Mouse (Mus musculus) heart, embryonic 11.5 days (tissue): ENCODE measurements around the gene Ccp110. TPM values are rescaled to one million over a fixed set of nuclear protein-coding genes. Genes with fewer than 3 reads are reported as not detected.

Experiments used
- ATAC-seq: fragments of 200-750 bp; cut with Nextera tagmentation; replicated peaks from 2 replicates; pipeline ENCODE4 v1.8.0; 2017; ENCODE audit warnings: moderate library complexity; ENCODE audit not compliant: insufficient number of reproducible peaks, low FRiP score, low TSS enrichment
- H3K27ac ChIP-seq: fragments of 300-500 bp; sonication (generic); 2 replicates; pipeline ENCODE4 v1.5.1; 2014; ENCODE audit warnings: mild to moderate bottlenecking, low read depth, low read length
- H3K27me3 ChIP-seq: fragments of 300-500 bp; sonication (generic); 2 replicates; pipeline ENCODE4 v1.6.1; 2014; ENCODE audit warnings: mild to moderate bottlenecking, low read length, mixed read lengths; ENCODE audit not compliant: control insufficient read depth, insufficient read depth
- H3K36me3 ChIP-seq: fragments of 300-500 bp; sonication (generic); 2 replicates; pipeline ENCODE4 v1.6.1; 2014; ENCODE audit warnings: mild to moderate bottlenecking, low read length, moderate library complexity, mixed read lengths; ENCODE audit not compliant: control insufficient read depth, insufficient read depth
- H3K4me1 ChIP-seq: fragments of 300-500 bp; sonication (generic); 2 replicates; pipeline ENCODE4 v1.6.1; 2014; ENCODE audit warnings: low read length; ENCODE audit not compliant: control insufficient read depth, insufficient read depth
- H3K4me2 ChIP-seq: fragments of 300-500 bp; sonication (generic); 2 replicates; pipeline ENCODE4 v1.6.1; 2014; ENCODE audit warnings: mild to moderate bottlenecking, moderate library complexity
- H3K4me3 ChIP-seq: fragments of 300-500 bp; sonication (generic); 2 replicates; pipeline ENCODE4 v1.5.1; 2014; ENCODE audit warnings: low read depth, low read length
- H3K9ac ChIP-seq: fragments of 300-500 bp; sonication (generic); 2 replicates; pipeline ENCODE4 v1.6.1; 2014; ENCODE audit warnings: mild to moderate bottlenecking, low read depth, low read length, moderate library complexity
- H3K9me3 ChIP-seq: fragments of 300-500 bp; sonication (generic); replicated peaks from 2 replicates; pipeline ENCODE4 v1.6.1; 2016; ENCODE audit warnings: low read length; ENCODE audit not compliant: control insufficient read depth
- WGBS: fragments of 180-500 bp; shearing (Covaris S2); extraction: QIAGEN DNeasy Blood & Tissue Kit; methylation state at CpG from one replicate; pipeline ENCODE4 v1.1.7; 2014; ENCODE audit not compliant: insufficient replicate concordance; 5-methylcytosine and 5-hydroxymethylcytosine counted together
- polyA plus RNA-seq: library from polyadenylated mRNA; unstranded; fragments of >200 nt; fragmentation: Nextera tagmentation; extraction: Ambion mirVana; gene quantifications from 2 replicates; pipeline ENCODE4 v1.2.1, GENCODE M21; 2014

The Ccp110 gene
- polyA plus RNA-seq, 1 experiment from 2014 or later, result 4.6 TPM

GRCm38 (mm10) chr7:118738730-118739129 is 26.4 kb downstream of the Ccp110 start:
- WGBS, result 75% methylated on average over 1 of the region's 1 CpGs
- Histone ChIP-seq H3K4me3 (no peak overlapping the region), H3K27ac (no peak overlapping the region), H3K4me1 (peaks cover 9% of the 10 kb centered on the region; the same call in 1 of the 2 replicates), H3K27me3 (no peaks in the 10 kb centered on the region), H3K36me3 (no peaks in the 10 kb centered on the region; the same call in 1 of the 2 replicates), H3K9me3 (no peaks in the 10 kb centered on the region), H3K4me2 (no peak overlapping the region), H3K9ac (no peak overlapping the region)
- no peak for ATAC-seq

DNA sequence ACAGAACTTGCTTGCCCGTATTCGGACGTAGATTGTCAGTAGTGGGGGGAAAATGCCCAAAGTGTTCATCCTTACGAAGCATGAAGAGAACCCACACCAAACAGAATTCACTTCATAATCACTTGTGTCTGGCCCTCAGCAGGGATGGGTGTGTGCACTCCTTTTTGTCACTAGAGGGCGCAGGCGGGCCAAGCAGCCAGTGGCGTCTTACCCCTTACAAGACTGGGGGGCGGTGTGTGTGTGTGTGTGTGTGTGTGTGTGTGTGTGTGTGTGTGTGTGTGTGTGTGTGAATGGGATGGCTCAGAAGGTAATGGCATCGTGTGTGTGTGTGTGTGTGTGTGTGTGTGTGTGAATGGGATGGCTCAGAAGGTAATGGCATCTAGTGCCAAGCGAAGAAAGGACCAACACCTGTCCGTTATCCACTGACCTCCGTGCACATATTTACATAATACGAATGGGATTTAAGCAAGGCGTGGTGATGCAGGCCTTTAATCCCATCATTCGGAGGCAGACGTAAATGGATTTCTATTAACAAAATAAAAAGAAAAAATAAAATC is 27.7 kb downstream of the Ccp110 start, which contains the start of gene Vps35l:
Vps35l (plus strand) TSS at position 252 of the 557 bp plus-strand sequence.
- 2% methylated on average over 16 of the region's 16 CpGs for WGBS
- Histone ChIP-seq H3K27ac (peak within 1 kb of the TSS; percentile 46; the same call in 1 of the 2 replicates), H3K4me2 (peak within 1 kb of the TSS; percentile 85), H3K36me3 (no peaks in the 10 kb centered on the region; the same call in 1 of the 2 replicates), H3K4me3 (peak within 1 kb of the TSS; percentile 81), H3K27me3 (no peaks in the 10 kb centered on the region), H3K9ac (peak within 1 kb of the TSS; percentile 78), H3K9me3 (no peaks in the 10 kb centered on the region), H3K4me1 (peaks cover 9% of the 10 kb centered on the region; the same call in 1 of the 2 replicates)
- peak; percentile 82 for ATAC-seq

DNA sequence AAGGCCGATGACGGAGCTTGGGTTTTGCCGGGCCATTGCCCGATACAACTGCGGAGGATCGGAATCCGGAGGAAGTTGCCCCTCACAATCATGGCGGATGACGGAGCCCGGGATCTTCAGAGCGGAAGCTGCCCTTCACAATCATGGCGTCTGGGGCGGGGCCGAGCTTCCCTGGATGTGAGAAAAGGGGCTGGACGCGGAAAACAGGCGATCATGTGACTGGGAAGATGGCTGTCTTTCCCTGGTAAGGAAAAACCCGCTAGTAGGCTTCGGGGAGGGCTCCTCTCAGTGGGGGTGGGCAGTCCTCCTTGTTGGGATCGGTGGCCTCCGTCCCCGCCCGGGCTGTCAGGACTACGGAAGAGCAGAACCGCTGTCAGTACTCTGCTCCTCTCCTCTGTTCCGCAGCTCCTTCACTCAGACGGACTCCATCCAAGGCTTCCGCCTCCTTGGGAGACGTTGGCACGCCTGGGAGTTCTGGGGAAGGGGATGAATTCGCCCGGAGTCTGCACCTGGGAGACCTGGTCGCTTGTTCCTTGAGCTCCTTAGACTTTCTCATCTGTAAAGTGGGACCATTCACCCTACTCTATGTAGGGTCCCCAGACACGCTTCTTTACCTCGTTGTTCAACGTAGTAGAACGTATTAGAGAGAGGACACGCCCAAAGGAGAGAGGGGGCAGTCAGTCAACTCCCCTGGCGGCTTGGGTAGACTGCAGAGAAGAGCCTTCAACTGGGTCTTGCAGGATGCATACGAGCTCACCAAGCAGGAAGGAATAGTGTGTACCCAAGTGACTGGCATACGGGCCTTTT is 28.4 kb downstream of the Ccp110 start:
- peak; percentile 92 for ATAC-seq
- no peaks in the 10 kb centered on the region; the same call in none of the 2 replicates for H3K36me3 ChIP-seq
- H3K27ac ChIP-seq, result peak overlapping the region; percentile 46; the same call in 1 of the 2 replicates
- 2% methylated on average over 41 of the region's 41 CpGs for WGBS
- H3K4me3 ChIP-seq, result peak overlapping the region; percentile 81
- H3K4me2 ChIP-seq, result peak overlapping the region; percentile 85
- H3K27me3 ChIP-seq, result no peaks in the 10 kb centered on the region
- peaks cover 9% of the 10 kb centered on the region; the same call in 1 of the 2 replicates for H3K4me1 ChIP-seq
- no peaks in the 10 kb centered on the region for H3K9me3 ChIP-seq
- peak overlapping the region; percentile 78 for H3K9ac ChIP-seq

- no peaks in the 10 kb centered on the region for H3K9me3 ChIP-seq
- H3K36me3 ChIP-seq, result peaks cover 4% of the 10 kb centered on the region
- no peaks in the 10 kb centered on the region for H3K27me3 ChIP-seq
- H3K9ac ChIP-seq, result no peak overlapping the region
- no peak overlapping the region for H3K4me2 ChIP-seq
- ATAC-seq, result no peak
- 72% methylated on average over 5 of the region's 6 CpGs for WGBS
- peaks cover 9% of the 10 kb centered on the region; the same call in 1 of the 2 replicates for H3K4me1 ChIP-seq
- H3K4me3 ChIP-seq, result no peak overlapping the region
- no peak overlapping the region for H3K27ac ChIP-seq
Observed at GRCm38 (mm10) chr7:118742278-118742677, 29.9 kb downstream of the Ccp110 start.

DNA sequence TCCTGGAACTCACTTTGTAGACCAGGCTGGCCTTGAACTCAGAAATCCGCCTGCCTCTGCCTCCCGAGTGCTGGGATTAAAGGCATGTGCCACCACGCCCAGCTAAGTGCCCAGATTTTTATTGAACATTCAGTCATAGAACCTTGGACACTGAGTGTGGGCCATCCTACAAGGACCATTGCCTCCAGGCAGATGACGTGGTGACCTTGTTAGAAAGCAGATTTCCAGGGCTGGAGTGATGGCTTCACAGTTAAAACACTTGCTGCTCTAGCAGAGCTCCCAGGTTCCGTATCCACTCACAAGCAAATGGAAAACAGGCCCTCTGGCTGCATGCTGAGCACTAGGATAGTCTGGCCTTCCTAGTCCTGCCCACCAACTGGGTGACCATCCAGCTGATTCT is 32.4 kb downstream of the Ccp110 start:
- H3K9me3 ChIP-seq, result no peaks in the 10 kb centered on the region
- WGBS, result 88% methylated on average over 5 of the region's 5 CpGs
- ATAC-seq, result no peak
- no peaks in the 10 kb centered on the region for H3K27me3 ChIP-seq
- H3K9ac ChIP-seq, result no peak overlapping the region
- H3K4me2 ChIP-seq, result no peak overlapping the region
- H3K4me1 ChIP-seq, result peaks cover 9% of the 10 kb centered on the region; the same call in 1 of the 2 replicates
- H3K27ac ChIP-seq, result no peak overlapping the region
- peaks cover 15% of the 10 kb centered on the region for H3K36me3 ChIP-seq
- H3K4me3 ChIP-seq, result no peak overlapping the region

DNA sequence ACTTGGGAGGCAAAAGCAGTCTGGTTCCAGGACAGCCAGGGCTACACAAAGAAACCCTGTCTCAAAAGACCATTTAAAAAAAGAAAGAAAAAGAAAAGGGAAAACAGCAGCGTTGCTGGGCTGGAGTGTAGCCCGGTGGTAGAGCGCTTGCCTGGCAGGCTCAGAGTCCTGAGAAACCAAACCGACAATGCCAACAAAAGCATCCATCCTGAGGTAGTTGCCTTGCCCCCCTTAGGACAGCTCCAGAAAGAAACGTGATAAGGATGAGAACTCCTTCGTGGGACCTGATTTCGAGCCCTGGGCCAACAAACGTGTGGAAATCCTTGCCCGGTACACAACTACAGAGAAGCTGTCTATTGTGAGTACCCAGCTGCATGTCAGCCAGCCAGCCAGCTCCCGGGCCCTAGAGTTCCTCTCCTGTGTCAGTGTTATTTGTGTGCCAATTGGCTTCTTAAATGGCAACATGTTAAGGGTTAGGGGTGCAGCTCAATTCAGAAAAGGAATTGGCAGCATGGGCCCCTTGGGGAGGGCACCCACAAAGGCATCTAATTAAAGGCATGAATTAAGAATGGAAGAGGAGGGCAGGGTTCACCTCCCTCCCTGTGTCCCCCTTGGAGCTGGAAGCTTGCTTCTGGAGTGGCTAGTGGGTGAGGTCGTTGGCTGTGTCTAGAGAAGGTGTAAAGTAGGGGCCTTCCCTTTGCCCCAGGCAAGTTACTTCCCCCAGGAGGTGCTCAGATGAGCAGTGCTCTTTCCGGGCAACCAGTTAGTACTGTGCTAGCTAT is 35.7 kb downstream of the Ccp110 start:
- ATAC-seq, result no peak
- H3K4me2 ChIP-seq, result no peak overlapping the region
- H3K36me3 ChIP-seq, result peaks cover 30% of the 10 kb centered on the region
- H3K4me1 ChIP-seq, result no peaks in the 10 kb centered on the region
- H3K27me3 ChIP-seq, result no peaks in the 10 kb centered on the region
- no peak overlapping the region for H3K27ac ChIP-seq
- no peak overlapping the region for H3K4me3 ChIP-seq
- H3K9me3 ChIP-seq, result no peaks in the 10 kb centered on the region
- WGBS, result 88% methylated on average over 12 of the region's 12 CpGs
- no peak overlapping the region for H3K9ac ChIP-seq

DNA sequence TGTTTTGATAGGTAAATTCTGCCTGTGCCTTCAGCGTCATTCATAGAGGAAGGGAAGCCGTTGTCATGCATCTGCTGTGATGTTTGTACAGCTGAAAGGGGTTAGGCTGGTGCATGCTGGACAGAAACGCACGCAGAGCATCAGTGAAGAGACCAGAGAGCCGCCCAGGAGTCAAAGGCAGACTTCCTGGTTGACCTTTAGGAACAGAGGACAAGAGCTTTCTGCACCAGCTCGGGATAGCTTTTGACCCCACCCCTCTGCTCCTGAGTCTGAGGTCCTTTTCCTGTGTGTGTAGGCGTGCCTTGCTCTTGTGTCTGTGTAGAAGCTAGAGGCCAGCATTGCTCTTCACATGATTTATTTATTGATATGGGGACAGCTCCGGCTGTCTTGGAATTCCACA is 37.4 kb downstream of the Ccp110 start:
- ATAC-seq, result no peak
- Histone ChIP-seq H3K9me3 (no peaks in the 10 kb centered on the region), H3K9ac (no peak overlapping the region), H3K4me2 (no peak overlapping the region), H3K4me1 (no peaks in the 10 kb centered on the region), H3K4me3 (no peak overlapping the region), H3K36me3 (peaks cover 41% of the 10 kb centered on the region), H3K27ac (no peak overlapping the region), H3K27me3 (no peaks in the 10 kb centered on the region)
- 83% methylated on average over 8 of the region's 8 CpGs for WGBS

DNA sequence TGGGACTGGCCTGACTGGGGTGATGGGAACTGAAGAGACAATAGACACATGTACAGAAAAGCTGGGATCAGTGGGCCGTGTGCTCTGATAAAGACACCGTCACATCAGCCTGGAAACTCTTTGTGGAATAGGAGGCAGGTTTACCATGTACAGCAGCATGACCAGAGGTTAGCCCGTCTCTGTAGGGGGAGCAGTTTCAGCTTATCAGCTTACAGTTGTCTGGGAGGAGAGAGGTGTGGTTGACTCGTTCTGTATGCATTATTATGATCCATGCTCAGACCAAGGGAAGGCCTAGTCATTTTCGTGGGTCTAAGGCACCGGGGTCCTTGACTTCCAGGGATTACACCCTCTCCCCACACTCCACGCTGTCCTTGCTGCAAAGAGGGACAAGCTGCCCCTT is 39.3 kb downstream of the Ccp110 start:
- WGBS, result 80% methylated on average over 7 of the region's 7 CpGs
- Histone ChIP-seq H3K4me2 (no peak overlapping the region), H3K4me1 (no peaks in the 10 kb centered on the region), H3K9ac (no peak overlapping the region), H3K27ac (no peak overlapping the region), H3K27me3 (no peaks in the 10 kb centered on the region), H3K4me3 (no peak overlapping the region), H3K36me3 (peaks cover 40% of the 10 kb centered on the region), H3K9me3 (no peaks in the 10 kb centered on the region)
- no peak for ATAC-seq
